Mouse (Mus musculus): Measurements from ENCODE around the gene Gm9964.
"Not testable (repeated sequence)": the region's sequence is repeated elsewhere in the genome, so short reads cannot be mapped to it uniquely, and the experiment has no call there.

Gm9964 gene

DNA sequence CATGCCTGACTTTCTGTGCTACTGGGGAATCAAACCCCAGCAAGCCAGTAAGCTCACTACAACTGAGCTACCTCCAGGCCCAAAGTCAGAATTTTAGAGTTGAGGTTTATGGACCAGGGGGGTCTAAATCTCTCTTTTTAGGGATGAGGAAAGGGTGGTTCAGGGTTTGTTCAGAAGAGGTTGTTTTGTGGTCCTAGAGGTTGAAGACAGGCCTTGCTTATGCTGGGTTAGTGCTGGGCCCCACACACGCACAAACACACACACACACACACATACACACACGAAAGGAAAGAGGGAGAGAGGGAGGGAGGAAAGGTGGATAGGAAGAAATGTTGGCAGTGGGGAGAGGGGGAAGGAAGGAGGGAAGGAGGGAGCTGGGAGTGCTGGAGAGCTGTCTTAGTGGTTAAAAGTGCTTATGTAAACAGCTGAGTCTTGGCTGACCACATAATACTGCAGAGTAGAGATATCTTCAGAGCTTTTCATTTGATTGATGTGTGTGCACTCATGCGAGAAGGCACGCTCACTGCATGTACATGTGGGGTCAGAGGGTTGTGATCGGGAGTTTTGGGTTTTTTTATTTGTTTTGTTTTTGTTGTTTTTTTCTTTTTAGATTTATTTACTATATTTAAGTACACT lies at the start of gene Gm9964:
Gm9964 (minus strand) TSS at position 51 of the 636 bp plus-strand sequence.
- DNase-seq (ENCODE audit: extremely low spot score, low spot score): no peak

DNA sequence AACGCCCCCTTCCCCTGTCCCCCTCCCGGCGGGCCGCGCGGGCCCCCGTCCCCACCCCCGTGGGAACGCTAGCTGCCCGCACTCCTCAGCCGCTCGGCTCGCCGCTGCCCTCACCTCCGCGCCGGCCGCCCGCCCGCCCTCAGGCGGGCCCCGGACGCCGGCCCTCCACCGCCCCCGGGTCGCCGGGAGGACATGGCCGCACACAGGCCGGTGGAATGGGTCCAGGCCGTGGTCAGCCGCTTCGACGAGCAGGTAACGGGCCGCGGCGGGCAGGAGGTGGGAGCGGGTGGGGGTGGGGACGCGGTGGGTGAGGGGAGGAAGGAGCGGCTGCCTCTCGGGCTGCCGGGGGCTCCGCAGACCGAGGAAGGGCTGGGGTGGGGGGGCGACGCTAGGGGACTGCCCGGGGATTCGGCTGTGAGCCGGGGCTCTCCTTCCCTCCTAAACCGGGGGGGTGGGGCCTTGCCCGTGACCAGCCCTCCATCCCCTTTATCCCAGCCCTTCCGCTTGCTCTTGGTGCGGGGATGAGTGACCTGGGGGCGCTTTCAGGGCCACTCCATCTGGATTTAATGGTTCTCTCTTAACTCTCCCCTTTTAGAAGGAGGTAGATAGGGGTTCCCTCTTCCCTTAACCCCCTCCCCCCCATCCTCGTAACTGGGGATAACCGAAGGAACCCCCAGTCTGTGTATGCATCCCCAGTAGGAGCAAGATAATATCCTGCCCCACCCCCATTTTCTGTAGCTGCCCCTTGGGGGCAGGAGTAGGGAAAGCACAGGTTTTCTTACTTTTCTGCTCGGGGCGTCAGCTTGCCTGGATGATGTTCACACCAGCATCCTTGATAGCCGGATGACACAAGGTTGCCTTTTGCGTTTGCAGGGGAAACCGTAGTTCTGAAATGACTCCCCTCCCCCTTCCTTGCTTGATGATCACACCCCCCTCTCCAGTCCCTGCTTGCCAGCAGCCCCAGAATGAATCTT lies 43.4 kb upstream of the Gm9964 start:
- peak; percentile 73 for DNase-seq (ENCODE audit: extremely low spot score, low spot score)

DNA sequence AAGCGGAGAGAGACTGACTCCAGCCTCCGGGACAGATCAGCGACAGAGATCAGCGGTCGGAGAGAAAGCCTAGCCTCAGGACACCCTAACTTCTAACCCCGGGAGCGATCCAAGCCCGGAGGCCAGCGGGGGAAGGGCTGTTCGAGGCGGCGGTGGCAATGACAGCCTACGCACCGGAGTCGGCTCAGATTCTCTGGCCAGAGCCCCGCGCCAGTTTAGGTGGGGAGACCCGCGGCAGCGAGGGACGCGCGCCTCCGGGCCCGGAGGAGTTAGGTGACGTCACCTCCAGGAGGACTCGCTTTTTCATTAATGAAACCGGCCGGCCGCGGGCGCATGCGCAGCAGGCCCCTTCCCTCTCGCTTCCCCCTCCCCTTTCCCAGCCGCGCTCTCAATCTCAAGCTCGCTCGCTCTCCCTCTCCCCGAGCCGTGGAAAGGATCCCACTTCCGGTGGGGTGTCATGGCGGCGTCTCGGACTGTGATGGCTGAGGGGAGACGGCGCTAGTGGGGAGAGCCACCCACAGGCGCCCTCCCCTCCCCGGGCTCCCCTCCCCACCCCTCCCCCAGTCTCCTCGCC lies 42.6 kb upstream of the Gm9964 start, which contains the start of gene Nf1:
Nf1 (plus strand) TSS at position 460 of the 574 bp plus-strand sequence.
- peak; percentile 96 for DNase-seq (ENCODE audit: extremely low spot score, low spot score)

DNA sequence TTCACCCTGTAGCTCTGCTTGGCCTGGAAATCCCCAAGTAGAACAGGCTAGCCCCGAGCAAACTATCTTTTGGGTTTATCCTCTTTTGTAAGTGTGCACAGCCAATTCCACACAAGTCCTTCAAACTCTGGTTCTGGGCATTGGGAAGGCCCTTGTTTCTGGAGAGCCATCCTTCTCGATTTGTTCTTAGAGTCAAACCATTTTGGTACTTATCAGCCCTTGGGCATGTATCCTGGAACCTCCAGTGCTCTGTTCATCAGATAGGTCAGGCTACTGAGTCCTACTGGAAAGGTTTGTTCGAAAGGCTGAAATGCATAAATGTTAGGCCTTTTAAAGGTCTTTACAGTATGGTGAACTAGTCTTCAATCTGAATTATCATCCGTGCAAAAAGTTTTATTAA lies 41.9 kb upstream of the Gm9964 start:
- DNase-seq (ENCODE audit: extremely low spot score, low spot score): no peak

GRCm38 (mm10) chr11:79336722-79337267 lies 40.1 kb upstream of the Gm9964 start:
- no peak for DNase-seq (ENCODE audit: extremely low spot score, low spot score)

DNA sequence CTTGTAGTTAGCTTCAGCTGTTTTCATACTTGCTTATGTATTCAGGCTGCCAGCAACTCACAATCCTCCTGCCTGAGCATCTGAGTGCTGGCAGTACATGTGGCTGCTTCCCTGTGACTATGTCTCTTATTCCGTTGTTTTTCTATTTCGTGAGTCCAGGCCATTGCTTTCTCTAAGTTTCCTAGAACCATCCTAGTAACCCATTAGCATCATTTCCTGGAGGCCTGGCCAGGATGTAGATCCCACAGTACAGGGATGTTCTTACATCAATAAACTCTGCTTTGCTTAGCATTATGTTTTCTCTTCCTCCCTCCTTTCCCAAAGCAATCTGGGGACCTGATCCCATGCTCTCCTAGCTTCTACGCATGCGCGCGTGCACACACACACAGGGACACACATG lies 38.4 kb upstream of the Gm9964 start:
- DNase-seq (ENCODE audit: extremely low spot score, low spot score): no peak

- DNase-seq (ENCODE audit: extremely low spot score, low spot score): no peak
These were observed 32.9 kb upstream of the Gm9964 start for GRCm38 (mm10) chr11:79329585-79329984.

DNA sequence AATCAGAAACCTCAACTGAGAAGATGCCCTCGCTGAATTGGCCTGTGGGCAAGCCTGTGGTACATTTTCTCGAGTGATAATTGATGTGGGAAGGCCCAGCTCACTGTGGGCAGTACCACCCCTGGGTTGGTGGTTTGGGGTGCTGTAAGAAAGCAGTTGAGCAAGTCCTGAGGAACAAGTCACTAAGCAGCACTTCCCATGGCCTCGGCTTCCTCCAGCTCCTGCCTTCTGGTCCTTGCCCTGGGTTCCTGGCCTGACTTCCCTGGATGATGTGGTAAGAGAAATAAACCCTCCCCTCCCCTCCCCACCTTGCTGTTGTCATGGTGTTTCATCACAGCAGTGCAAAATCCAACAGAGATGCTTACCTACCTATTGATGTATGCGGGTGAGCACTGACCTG lies 31.4 kb upstream of the Gm9964 start:
- no peak for DNase-seq (ENCODE audit: extremely low spot score, low spot score)

- no peak for DNase-seq (ENCODE audit: extremely low spot score, low spot score)
These were observed 30.4 kb upstream of the Gm9964 start for GRCm38 (mm10) chr11:79327106-79327505.

DNA sequence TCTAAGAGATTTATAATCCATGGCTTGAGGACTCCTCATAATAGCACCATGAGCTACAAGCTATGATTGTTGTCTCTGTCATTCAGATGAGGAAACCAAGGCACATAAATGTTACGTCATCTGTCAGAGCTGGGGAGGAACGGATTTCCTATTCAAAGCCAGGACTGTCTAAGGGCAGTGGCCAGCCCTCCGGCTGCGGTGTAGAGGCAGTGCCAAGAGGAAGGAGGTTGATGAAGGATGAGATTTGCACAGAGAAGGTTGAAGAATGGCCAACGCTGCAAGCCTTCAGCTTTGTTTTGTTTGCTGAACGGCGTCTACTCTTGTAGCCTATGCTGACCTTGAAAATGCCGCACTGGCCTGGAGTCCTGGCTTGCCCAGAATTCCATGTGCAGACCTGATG lies 29.0 kb upstream of the Gm9964 start:
- DNase-seq (ENCODE audit: extremely low spot score, low spot score): no peak

DNA sequence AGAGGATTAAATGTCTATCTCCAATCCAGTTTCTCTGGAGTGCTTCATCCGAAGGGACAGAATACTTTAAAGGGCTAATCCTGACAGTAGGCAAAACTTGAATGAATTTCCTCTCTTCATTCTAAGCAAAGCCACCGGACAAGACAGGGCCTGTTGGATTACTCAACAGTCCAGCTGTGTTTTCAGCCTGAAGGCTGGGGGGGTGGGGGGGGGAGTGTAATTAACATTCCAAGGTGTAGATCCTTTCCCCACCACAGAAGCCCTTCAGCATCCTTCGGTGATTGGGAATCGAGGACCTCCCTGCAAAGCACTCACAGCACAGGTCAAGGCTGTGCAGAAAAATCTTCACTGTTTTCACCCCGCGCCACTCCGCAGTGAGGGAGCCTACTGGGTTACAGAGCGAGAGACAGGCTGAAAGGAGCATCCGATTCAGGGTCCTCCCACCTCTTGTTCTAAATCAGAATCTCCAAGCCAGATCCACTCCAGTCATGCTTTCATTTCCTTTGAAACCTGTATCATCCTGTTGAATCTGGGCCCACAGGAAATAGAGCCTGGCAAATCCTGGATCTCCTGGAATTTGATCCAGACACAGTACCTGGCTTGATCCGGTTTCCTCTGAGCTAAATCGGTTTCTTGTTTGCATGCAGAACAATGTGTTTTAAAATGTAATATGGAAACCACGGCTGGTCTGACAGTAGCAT lies 27.4 kb upstream of the Gm9964 start:
- no peak for DNase-seq (ENCODE audit: extremely low spot score, low spot score)

- no peak for DNase-seq (ENCODE audit: extremely low spot score, low spot score)
These were observed 23.1 kb upstream of the Gm9964 start for GRCm38 (mm10) chr11:79319807-79320206.

DNA sequence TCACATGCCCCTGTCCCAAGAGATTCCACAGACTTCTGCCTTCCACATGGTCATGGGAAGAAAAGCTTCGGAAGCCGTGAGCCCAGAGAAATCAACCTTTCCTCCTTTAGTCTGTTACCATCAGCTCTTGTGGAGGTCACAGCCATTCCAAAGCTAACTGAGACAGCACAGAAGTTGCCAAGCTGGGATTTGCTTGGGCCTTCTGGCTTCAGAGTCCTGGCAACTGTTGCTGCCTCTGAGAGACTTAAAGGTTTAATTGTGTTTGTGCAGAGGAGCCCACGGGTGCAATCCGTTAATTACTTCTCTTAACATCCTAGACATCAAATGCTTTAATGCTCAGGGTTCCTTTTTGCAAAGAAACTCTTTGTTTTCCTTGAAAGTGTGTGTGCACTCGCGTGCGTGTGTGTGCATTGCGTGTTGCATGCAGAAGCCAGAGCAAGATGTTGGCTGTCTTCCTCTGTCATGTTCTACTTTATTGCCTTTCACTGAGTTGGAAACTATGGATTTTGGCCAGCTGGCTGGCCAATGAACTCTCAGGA lies 20.2 kb upstream of the Gm9964 start:
- DNase-seq (ENCODE audit: extremely low spot score, low spot score): no peak

DNA sequence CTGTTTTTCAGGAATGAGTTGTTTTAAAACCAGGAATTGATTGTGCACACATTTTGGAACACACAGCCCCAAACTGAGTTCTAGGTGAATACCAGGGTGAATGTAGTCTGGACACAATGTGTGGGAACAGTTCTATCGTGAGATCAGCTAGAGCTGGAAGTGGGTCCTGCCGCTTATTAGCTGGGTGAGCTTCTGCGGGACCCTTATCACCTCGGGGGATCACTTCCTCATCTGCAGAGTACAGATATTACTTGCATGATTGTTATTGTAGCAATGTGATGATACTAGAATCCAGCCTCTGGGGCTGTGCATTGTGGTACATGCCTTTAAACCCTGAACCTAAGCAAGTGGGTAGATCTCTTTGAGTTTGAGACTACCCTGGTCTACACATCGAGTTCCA lies 13.8 kb upstream of the Gm9964 start:
- DNase-seq (ENCODE audit: extremely low spot score, low spot score): no peak

- no peak for DNase-seq (ENCODE audit: extremely low spot score, low spot score)
These were observed 11.0 kb upstream of the Gm9964 start for GRCm38 (mm10) chr11:79307560-79308200.

- DNase-seq (ENCODE audit: extremely low spot score, low spot score): peak; percentile 69
These were observed 10.3 kb upstream of the Gm9964 start for GRCm38 (mm10) chr11:79306996-79307395.

- DNase-seq (ENCODE audit: extremely low spot score, low spot score): peak; percentile 45
These were observed 9.8 kb upstream of the Gm9964 start for GRCm38 (mm10) chr11:79306510-79306909.

- DNase-seq (ENCODE audit: extremely low spot score, low spot score): no peak
These were observed 9.1 kb upstream of the Gm9964 start for GRCm38 (mm10) chr11:79305697-79306340.

DNA sequence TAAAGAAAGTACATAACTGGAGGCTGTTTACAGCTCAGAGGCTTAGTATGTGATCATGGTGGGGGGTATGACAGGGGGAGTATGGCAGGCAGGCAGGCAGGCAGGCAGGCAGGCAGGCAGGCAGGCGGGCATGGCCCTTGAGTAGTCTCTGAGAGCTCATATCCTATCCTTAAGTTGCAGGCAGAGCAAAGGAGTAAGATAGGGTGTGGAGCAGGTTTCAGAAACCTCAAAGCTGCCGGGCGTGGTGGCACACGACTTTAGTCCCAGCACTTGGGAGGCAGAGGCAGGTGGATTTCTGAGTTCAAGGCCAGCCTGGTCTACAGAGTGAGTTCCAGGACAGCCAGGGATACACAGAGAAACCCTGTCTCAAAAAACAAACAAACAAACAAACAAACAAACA lies 7.5 kb upstream of the Gm9964 start:
- DNase-seq (ENCODE audit: extremely low spot score, low spot score): not testable (repeated sequence)

DNA sequence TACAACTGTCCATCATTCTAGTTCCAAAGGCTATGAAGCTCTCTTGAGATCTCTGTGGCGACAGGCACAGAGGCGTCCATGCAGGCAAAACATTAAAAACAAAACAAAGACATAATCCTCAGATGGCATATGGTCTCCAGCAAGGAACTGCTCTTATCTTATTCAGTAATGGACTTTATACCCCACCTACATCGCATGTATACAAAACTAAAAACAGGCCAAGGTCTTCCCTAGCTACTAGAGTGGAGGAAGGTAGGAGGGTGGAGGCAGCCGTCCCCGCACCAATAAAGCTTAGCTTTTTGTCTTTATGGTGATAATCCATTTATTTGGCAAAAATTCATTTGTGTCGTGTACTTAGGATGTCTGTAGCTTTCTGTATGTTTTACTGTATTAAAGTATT lies 6.4 kb upstream of the Gm9964 start:
- DNase-seq (ENCODE audit: extremely low spot score, low spot score): no peak
